Mouse (Mus musculus): ENCODE measurements around the gene Acp7. TPM values are rescaled to one million over a fixed set of nuclear protein-coding genes. Genes with fewer than 3 reads are reported as not detected.

Gene Acp7
- polyA plus RNA-seq, 1 experiment from 2014 or later, result 0.10 TPM

- 67% methylated on average over 2 of the region's 2 CpGs for WGBS
- Histone ChIP-seq H3K36me3 (no peaks in the 10 kb centered on the region), H3K9me3 (replicated peaks) (no peaks in the 10 kb centered on the region), H3K27me3 (replicated peaks) (no peaks in the 10 kb centered on the region), H3K27ac (replicated peaks) (no peak overlapping the region), H3K4me1 (peaks cover 52% of the 10 kb centered on the region), H3K4me3 (replicated peaks) (no peak overlapping the region), H3K4me2 (no peak overlapping the region), H3K9ac (replicated peaks) (no peak overlapping the region)
- no peak for ATAC-seq (ENCODE audit: low FRiP score)
These were observed 32.2 kb downstream of the Acp7 start for GRCm38 (mm10) chr7:28598951-28599350.

- Histone ChIP-seq H3K9ac (replicated peaks) (peak within 1 kb of the TSS; percentile 59), H3K27ac (replicated peaks) (peak within 1 kb of the TSS; percentile 89), H3K27me3 (replicated peaks) (no peaks in the 10 kb centered on the region), H3K9me3 (replicated peaks) (no peaks in the 10 kb centered on the region), H3K4me2 (peak within 1 kb of the TSS; percentile 84), H3K4me3 (replicated peaks) (peak within 1 kb of the TSS; percentile 61), H3K4me1 (peaks cover 62% of the 10 kb centered on the region), H3K36me3 (no peaks in the 10 kb centered on the region)
- ATAC-seq (ENCODE audit: low FRiP score), result peak; percentile 92
- WGBS, result under 1% methylated on average over 66 of the region's 66 CpGs
These were observed 33.3 kb downstream of the Acp7 start, which contains the start of the genes Samd4b and Pak4 for GRCm38 (mm10) chr7:28597642-28598446. Gene Samd4b, minus strand, starts transcription at chr7:28598144. Gene Pak4, minus strand, starts transcription at chr7:28598185.

GRCm38 (mm10) chr7:28597277-28597570, 33.9 kb downstream of the Acp7 start:
- Histone ChIP-seq H3K27me3 (replicated peaks) (no peaks in the 10 kb centered on the region), H3K4me3 (replicated peaks) (peak overlapping the region; percentile 61), H3K36me3 (no peaks in the 10 kb centered on the region), H3K9ac (replicated peaks) (peak overlapping the region; percentile 59), H3K4me2 (peak overlapping the region; percentile 84), H3K27ac (replicated peaks) (peak overlapping the region; percentile 89), H3K9me3 (replicated peaks) (no peaks in the 10 kb centered on the region), H3K4me1 (peaks cover 66% of the 10 kb centered on the region)
- 6% methylated on average over 9 of the region's 9 CpGs for WGBS
- peak; percentile 0; the same call in 1 of the 2 replicates for ATAC-seq (ENCODE audit: low FRiP score)

GRCm38 (mm10) chr7:28596436-28597276, 34.5 kb downstream of the Acp7 start:
- WGBS, result 38% methylated on average over 20 of the region's 20 CpGs
- Histone ChIP-seq H3K4me3 (replicated peaks) (peak overlapping the region; percentile 61), H3K9me3 (replicated peaks) (no peaks in the 10 kb centered on the region), H3K4me1 (peaks cover 65% of the 10 kb centered on the region), H3K27me3 (replicated peaks) (no peaks in the 10 kb centered on the region), H3K9ac (replicated peaks) (peak overlapping the region; percentile 59), H3K27ac (replicated peaks) (peak overlapping the region; percentile 89), H3K4me2 (peak overlapping the region; percentile 84), H3K36me3 (no peaks in the 10 kb centered on the region)
- no peak for ATAC-seq (ENCODE audit: low FRiP score)

DNA sequence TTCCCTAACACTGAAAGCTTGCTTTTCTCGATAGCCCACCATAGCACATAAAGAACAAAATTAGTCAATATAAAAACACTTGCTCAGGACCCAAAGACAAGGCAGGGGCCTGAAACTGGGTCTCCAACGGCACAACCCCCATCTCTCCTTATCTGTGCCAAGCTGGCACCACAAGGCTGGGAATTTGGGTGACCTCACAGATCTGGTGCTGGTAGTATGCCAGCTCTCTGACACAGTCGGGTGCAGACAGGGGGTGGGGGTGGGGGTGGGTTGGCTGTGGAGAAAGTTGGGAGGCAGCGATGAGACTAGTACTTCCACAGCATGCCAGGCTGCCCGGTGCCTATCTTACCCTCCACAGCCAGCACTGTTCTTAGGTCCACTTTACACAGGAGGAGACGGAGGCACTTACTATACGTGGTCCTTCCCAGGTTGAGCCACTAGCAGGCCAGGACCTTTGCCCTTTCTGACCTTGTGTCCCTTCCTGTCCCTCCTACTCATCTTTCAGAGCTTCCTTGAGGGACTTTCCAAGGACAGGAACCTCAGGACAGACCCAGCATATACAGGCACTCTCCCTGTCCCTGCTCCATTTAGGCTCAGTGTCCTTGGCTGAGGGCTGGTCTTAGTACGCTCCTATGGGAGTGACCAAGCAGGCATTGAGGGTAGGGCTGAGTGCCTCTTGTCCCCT, 35.2 kb downstream of the Acp7 start:
- no peaks in the 10 kb centered on the region for H3K27me3 ChIP-seq (replicated peaks)
- no peak for ATAC-seq (ENCODE audit: low FRiP score)
- H3K36me3 ChIP-seq, result no peaks in the 10 kb centered on the region
- H3K4me1 ChIP-seq, result peaks cover 58% of the 10 kb centered on the region
- WGBS, result 76% methylated on average over 8 of the region's 8 CpGs
- H3K4me3 ChIP-seq (replicated peaks), result peak overlapping the region; percentile 61; the same call in 1 of the 2 replicates
- no peak overlapping the region for H3K9ac ChIP-seq (replicated peaks)
- peak overlapping the region; percentile 84 for H3K4me2 ChIP-seq
- H3K9me3 ChIP-seq (replicated peaks), result no peaks in the 10 kb centered on the region
- H3K27ac ChIP-seq (replicated peaks), result no peak overlapping the region

GRCm38 (mm10) chr7:28593206-28594111, 37.7 kb downstream of the Acp7 start:
- H3K36me3 ChIP-seq, result no peaks in the 10 kb centered on the region
- no peaks in the 10 kb centered on the region for H3K9me3 ChIP-seq (replicated peaks)
- H3K27ac ChIP-seq (replicated peaks), result no peak overlapping the region
- WGBS, result 49% methylated on average over 14 of the region's 14 CpGs
- ATAC-seq (ENCODE audit: low FRiP score), result no peak
- H3K4me1 ChIP-seq, result peaks cover 51% of the 10 kb centered on the region
- no peaks in the 10 kb centered on the region for H3K27me3 ChIP-seq (replicated peaks)
- no peak overlapping the region for H3K4me3 ChIP-seq (replicated peaks)
- no peak overlapping the region for H3K9ac ChIP-seq (replicated peaks)
- no peak overlapping the region for H3K4me2 ChIP-seq

- Histone ChIP-seq H3K4me2 (no peak overlapping the region), H3K4me1 (peaks cover 56% of the 10 kb centered on the region), H3K9me3 (replicated peaks) (no peaks in the 10 kb centered on the region), H3K36me3 (no peaks in the 10 kb centered on the region), H3K4me3 (replicated peaks) (no peak overlapping the region), H3K27me3 (replicated peaks) (no peaks in the 10 kb centered on the region), H3K9ac (replicated peaks) (no peak overlapping the region), H3K27ac (replicated peaks) (no peak overlapping the region)
- 65% methylated on average over 1 of the region's 1 CpGs for WGBS
- no peak for ATAC-seq (ENCODE audit: low FRiP score)
These were observed 39.3 kb downstream of the Acp7 start for GRCm38 (mm10) chr7:28591862-28592261.

DNA sequence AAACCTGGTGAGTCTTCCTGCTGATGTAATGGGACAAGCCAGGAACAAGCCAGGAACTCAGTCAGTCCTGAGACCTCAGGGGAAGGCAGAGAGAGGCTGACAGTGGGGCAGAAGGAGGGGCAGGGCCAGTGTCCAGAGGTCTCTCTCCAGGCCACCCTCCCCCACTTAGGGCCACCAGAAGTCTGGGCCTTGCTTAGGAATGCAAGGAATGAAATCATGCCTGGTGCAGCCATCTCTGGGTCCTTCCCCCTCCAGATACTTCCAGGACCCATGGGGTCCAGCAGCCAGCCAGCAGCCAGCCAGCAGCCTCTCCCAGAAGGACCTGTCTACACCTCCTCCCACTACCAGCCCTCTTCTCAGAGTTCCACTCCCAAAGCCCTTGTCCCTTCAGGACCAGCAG, 43.5 kb downstream of the Acp7 start:
- Histone ChIP-seq H3K9ac (replicated peaks) (no peak overlapping the region), H3K36me3 (no peaks in the 10 kb centered on the region), H3K9me3 (replicated peaks) (no peaks in the 10 kb centered on the region), H3K27me3 (replicated peaks) (no peaks in the 10 kb centered on the region), H3K4me3 (replicated peaks) (no peak overlapping the region), H3K4me1 (peaks cover 54% of the 10 kb centered on the region), H3K4me2 (no peak overlapping the region), H3K27ac (replicated peaks) (0 out of 2 replicates have a peak overlapping the region, but pooled peaks have one; percentile 9)
- ATAC-seq (ENCODE audit: low FRiP score), result no peak

GRCm38 (mm10) chr7:28586663-28587411, 44.3 kb downstream of the Acp7 start:
- no peaks in the 10 kb centered on the region for H3K9me3 ChIP-seq (replicated peaks)
- H3K27ac ChIP-seq (replicated peaks), result 0 out of 2 replicates have a peak overlapping the region, but pooled peaks have one; percentile 9
- peaks cover 55% of the 10 kb centered on the region for H3K4me1 ChIP-seq
- no peak for ATAC-seq (ENCODE audit: low FRiP score)
- WGBS, result 49% methylated on average over 6 of the region's 6 CpGs
- H3K36me3 ChIP-seq, result no peaks in the 10 kb centered on the region
- H3K4me2 ChIP-seq, result no peak overlapping the region
- no peak overlapping the region for H3K4me3 ChIP-seq (replicated peaks)
- no peaks in the 10 kb centered on the region for H3K27me3 ChIP-seq (replicated peaks)
- no peak overlapping the region for H3K9ac ChIP-seq (replicated peaks)

DNA sequence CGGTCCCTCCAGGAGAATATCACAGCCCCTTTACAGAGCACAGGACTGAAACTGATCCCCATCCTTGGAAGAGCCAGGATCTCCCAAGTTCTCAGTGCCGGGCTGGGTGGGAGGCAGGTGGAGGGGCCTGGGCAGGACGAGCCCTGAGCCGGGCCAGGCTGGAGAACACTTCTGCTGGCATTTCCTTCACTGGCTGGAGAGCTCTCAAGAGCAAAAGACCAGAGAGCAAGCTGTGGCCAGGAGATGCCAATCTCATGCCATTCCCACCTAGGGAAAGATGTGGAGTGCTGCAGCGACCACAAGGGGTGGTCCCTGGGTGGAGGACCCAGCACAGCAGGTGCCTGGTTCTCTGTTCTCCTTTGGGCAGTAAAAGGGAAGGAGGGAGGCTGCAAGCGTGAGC, 46.1 kb downstream of the Acp7 start:
- Histone ChIP-seq H3K9ac (replicated peaks) (no peak overlapping the region), H3K36me3 (no peaks in the 10 kb centered on the region), H3K27ac (replicated peaks) (no peak overlapping the region), H3K9me3 (replicated peaks) (no peaks in the 10 kb centered on the region), H3K4me1 (peaks cover 55% of the 10 kb centered on the region), H3K27me3 (replicated peaks) (no peaks in the 10 kb centered on the region), H3K4me3 (replicated peaks) (no peak overlapping the region), H3K4me2 (no peak overlapping the region)
- ATAC-seq (ENCODE audit: low FRiP score), result no peak
- WGBS, result 80% methylated on average over 6 of the region's 6 CpGs
